Mouse (Mus musculus) kidney, embryonic 14.5 days (tissue): ENCODE measurements around the gene Adarb1. TPM values are rescaled to one million over a fixed set of nuclear protein-coding genes. Genes with fewer than 3 reads are reported as not detected.

Experiments
- ATAC-seq: fragments of 200-750 bp; cut with Nextera tagmentation; 2 replicates; pipeline ENCODE4 v1.8.0; 2017; ENCODE audit warnings: moderate number of reproducible peaks, mild to moderate bottlenecking, moderate TSS enrichment, moderate library complexity; ENCODE audit not compliant: low FRiP score, low TSS enrichment
- H3K27ac ChIP-seq: fragments of 300-500 bp; sonication (generic); 2 replicates; pipeline ENCODE4 v1.5.1; 2014; ENCODE audit warnings: low read depth, mild to moderate bottlenecking, low read length, moderate library complexity, mixed read lengths
- H3K27me3 ChIP-seq: fragments of 300-500 bp; sonication (generic); 2 replicates; pipeline ENCODE4 v1.6.1; 2014; ENCODE audit warnings: mild to moderate bottlenecking, low read length; ENCODE audit not compliant: control insufficient read depth, insufficient read depth
- H3K36me3 ChIP-seq: fragments of 300-500 bp; sonication (generic); 2 replicates; pipeline ENCODE4 v1.6.1; 2014; ENCODE audit warnings: low read length, mixed read lengths; ENCODE audit not compliant: control insufficient read depth, insufficient read depth
- H3K4me1 ChIP-seq: fragments of 300-500 bp; sonication (generic); 2 replicates; pipeline ENCODE4 v1.6.1; 2014; ENCODE audit warnings: low read length, mixed read lengths; ENCODE audit not compliant: control insufficient read depth, insufficient read depth
- H3K4me2 ChIP-seq: fragments of 300-500 bp; sonication (generic); replicated peaks from 2 replicates; pipeline ENCODE4 v1.6.1; 2014; ENCODE audit warnings: low read depth, mild to moderate bottlenecking, low read length
- H3K4me3 ChIP-seq: fragments of 300-500 bp; sonication (generic); 2 replicates; pipeline ENCODE4 v1.5.1; 2014; ENCODE audit warnings: mild to moderate bottlenecking, low read length
- H3K9ac ChIP-seq: fragments of 300-500 bp; sonication (generic); 2 replicates; pipeline ENCODE4 v1.6.1; 2014; ENCODE audit warnings: low read depth, mild to moderate bottlenecking, low read length, moderate library complexity
- H3K9me3 ChIP-seq: fragments of 300-500 bp; sonication (generic); 2 replicates; pipeline ENCODE4 v1.6.1; 2016; ENCODE audit warnings: low read length; ENCODE audit not compliant: control insufficient read depth
- WGBS: fragments of 180-500 bp; shearing (Covaris S2); extraction: QIAGEN DNeasy Blood & Tissue Kit; methylation state at CpG from one replicate; pipeline ENCODE4 v1.1.7; 2014; 5-methylcytosine and 5-hydroxymethylcytosine counted together
- polyA plus RNA-seq: library from polyadenylated mRNA; unstranded; fragments of >200 nt; fragmentation: Nextera tagmentation; extraction: Ambion mirVana; gene quantifications from 2 replicates; pipeline ENCODE4 v1.2.1, GENCODE M21; 2014

The Adarb1 gene
- polyA plus RNA-seq, 1 experiment from 2014 or later: 7.3 TPM

- Histone ChIP-seq H3K9ac (no peak overlapping the region), H3K27ac (no peak overlapping the region), H3K27me3 (no peaks in the 10 kb centered on the region), H3K4me1 (no peaks in the 10 kb centered on the region), H3K4me2 (no peak overlapping the region), H3K36me3 (no peaks in the 10 kb centered on the region), H3K4me3 (no peak overlapping the region), H3K9me3 (no peaks in the 10 kb centered on the region)
- ATAC-seq: peak; percentile 25; the same call in 1 of the 2 replicates
- WGBS: 67% methylated on average over 3 of the region's 3 CpGs
Measured at GRCm38 (mm10) chr10:77304362-77304761, 113.7 kb downstream of the Adarb1 start.

- 90% methylated on average over 4 of the region's 4 CpGs for WGBS
- no peaks in the 10 kb centered on the region for H3K36me3 ChIP-seq
- no peak overlapping the region for H3K27ac ChIP-seq
- H3K4me2 ChIP-seq: no peak overlapping the region
- no peak for ATAC-seq
- no peaks in the 10 kb centered on the region for H3K4me1 ChIP-seq
- no peaks in the 10 kb centered on the region for H3K9me3 ChIP-seq
- H3K9ac ChIP-seq: no peak overlapping the region
- no peaks in the 10 kb centered on the region for H3K27me3 ChIP-seq
- no peak overlapping the region for H3K4me3 ChIP-seq
Measured at GRCm38 (mm10) chr10:77300934-77301297, 117.2 kb downstream of the Adarb1 start.

GRCm38 (mm10) chr10:77300237-77300933 is 117.7 kb downstream of the Adarb1 start:
- no peak overlapping the region for H3K27ac ChIP-seq
- no peak overlapping the region for H3K9ac ChIP-seq
- no peaks in the 10 kb centered on the region for H3K36me3 ChIP-seq
- H3K9me3 ChIP-seq: no peaks in the 10 kb centered on the region
- H3K27me3 ChIP-seq: no peaks in the 10 kb centered on the region
- H3K4me1 ChIP-seq: no peaks in the 10 kb centered on the region
- ATAC-seq: no peak
- WGBS: 84% methylated on average over 8 of the region's 8 CpGs
- no peak overlapping the region for H3K4me3 ChIP-seq
- H3K4me2 ChIP-seq: no peak overlapping the region

- Histone ChIP-seq H3K9ac (no peak overlapping the region), H3K4me3 (no peak overlapping the region), H3K4me2 (no peak overlapping the region), H3K27ac (no peak overlapping the region), H3K9me3 (no peaks in the 10 kb centered on the region), H3K36me3 (no peaks in the 10 kb centered on the region), H3K4me1 (no peaks in the 10 kb centered on the region), H3K27me3 (no peaks in the 10 kb centered on the region)
- no peak for ATAC-seq
- WGBS: 79% methylated on average over 2 of the region's 2 CpGs
Measured at GRCm38 (mm10) chr10:77299194-77299593, 118.9 kb downstream of the Adarb1 start.

- ATAC-seq: no peak
Measured at GRCm38 (mm10) chr10:77298621-77299020, 119.4 kb downstream of the Adarb1 start.

DNA sequence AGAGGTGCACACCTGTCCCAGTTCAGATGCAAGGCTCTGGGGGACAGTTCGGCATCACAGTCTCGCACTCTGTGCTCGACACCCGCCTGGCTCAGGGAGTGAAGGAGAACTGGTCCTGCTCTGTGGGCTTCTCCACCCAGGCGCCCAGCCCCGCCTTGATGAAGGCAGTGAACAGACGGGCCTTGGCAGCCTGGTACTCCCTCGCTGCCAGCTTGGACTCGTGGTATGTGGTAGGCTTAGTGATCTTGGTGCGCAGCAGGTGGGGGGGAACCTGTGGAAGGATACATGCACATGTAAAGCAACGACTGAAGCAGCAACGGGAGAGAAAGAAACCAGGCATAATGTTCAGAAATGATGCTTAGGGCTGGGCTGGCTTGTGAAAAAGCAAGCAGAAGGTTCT is 123.4 kb downstream of the Adarb1 start:
- Histone ChIP-seq H3K9me3 (no peaks in the 10 kb centered on the region), H3K27me3 (no peaks in the 10 kb centered on the region), H3K4me1 (no peaks in the 10 kb centered on the region), H3K4me3 (no peak overlapping the region), H3K9ac (no peak overlapping the region), H3K4me2 (no peak overlapping the region), H3K27ac (no peak overlapping the region), H3K36me3 (no peaks in the 10 kb centered on the region)
- no peak for ATAC-seq
- 91% methylated on average over 12 of the region's 12 CpGs for WGBS

More at GRCm38 (mm10) chr10:77298621-77299020, 119.4 kb downstream of the Adarb1 start:
- Histone ChIP-seq H3K36me3 (no peaks in the 10 kb centered on the region), H3K9me3 (no peaks in the 10 kb centered on the region), H3K27me3 (no peaks in the 10 kb centered on the region), H3K4me3 (no peak overlapping the region), H3K27ac (no peak overlapping the region), H3K4me1 (no peaks in the 10 kb centered on the region), H3K9ac (no peak overlapping the region), H3K4me2 (no peak overlapping the region)
- WGBS: 69% methylated on average over 8 of the region's 8 CpGs

GRCm38 (mm10) chr10:77290624-77291366 is 127.3 kb downstream of the Adarb1 start:
- Histone ChIP-seq H3K4me2 (no peak overlapping the region), H3K4me3 (no peak overlapping the region), H3K4me1 (no peaks in the 10 kb centered on the region), H3K9me3 (no peaks in the 10 kb centered on the region), H3K27ac (no peak overlapping the region), H3K36me3 (no peaks in the 10 kb centered on the region), H3K27me3 (no peaks in the 10 kb centered on the region), H3K9ac (no peak overlapping the region)
- WGBS: 79% methylated on average over 17 of the region's 17 CpGs
- no peak for ATAC-seq

- Histone ChIP-seq H3K4me2 (no peak overlapping the region), H3K9me3 (no peaks in the 10 kb centered on the region), H3K4me3 (no peak overlapping the region), H3K27ac (no peak overlapping the region), H3K9ac (no peak overlapping the region), H3K4me1 (no peaks in the 10 kb centered on the region), H3K27me3 (no peaks in the 10 kb centered on the region), H3K36me3 (no peaks in the 10 kb centered on the region)
- WGBS: 86% methylated on average over 8 of the region's 8 CpGs
- ATAC-seq: no peak
Measured at GRCm38 (mm10) chr10:77289559-77289958, 128.5 kb downstream of the Adarb1 start.

- Histone ChIP-seq H3K36me3 (no peaks in the 10 kb centered on the region), H3K9ac (no peak overlapping the region), H3K4me1 (no peaks in the 10 kb centered on the region), H3K27me3 (no peaks in the 10 kb centered on the region), H3K9me3 (no peaks in the 10 kb centered on the region), H3K4me2 (no peak overlapping the region), H3K27ac (no peak overlapping the region), H3K4me3 (no peak overlapping the region)
- WGBS: 52% methylated on average over 5 of the region's 5 CpGs
- no peak for ATAC-seq
Measured at GRCm38 (mm10) chr10:77288639-77289195, 129.4 kb downstream of the Adarb1 start.
